Mouse (Mus musculus): ENCODE measurements around the gene Prdm11. TPM values are rescaled to one million over a fixed set of nuclear protein-coding genes. Genes with fewer than 3 reads are reported as not detected.
A peak's percentile ranks its signal among the peaks of the same experiment; 100 is the strongest.

The Prdm11 gene
- polyA plus RNA-seq, 1 experiment from 2014 or later = 3.2 TPM

DNA sequence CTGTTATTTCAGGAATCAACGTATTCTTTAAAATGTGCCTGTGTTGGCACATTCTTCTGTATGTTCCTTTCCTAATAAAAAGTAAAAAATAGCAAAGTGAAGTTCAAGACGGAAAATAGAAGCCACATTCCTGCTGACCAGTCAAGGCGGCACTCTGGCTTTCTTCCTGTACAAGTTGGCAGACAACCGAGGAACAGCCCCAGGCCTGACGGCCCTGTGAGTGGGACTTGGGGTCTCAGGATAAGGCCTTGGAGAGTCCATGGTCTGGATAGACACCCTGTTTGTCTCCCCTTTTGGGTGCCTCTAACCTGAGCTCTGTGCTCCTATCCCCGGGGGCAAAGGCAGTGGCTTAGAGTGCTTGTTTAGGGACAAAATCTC lies 30.6 kb upstream of the Prdm11 start:
- WGBS = 79% methylated on average over 6 of the region's 6 CpGs
- H3K9me3 ChIP-seq (replicated peaks) = no peaks in the 10 kb centered on the region

DNA sequence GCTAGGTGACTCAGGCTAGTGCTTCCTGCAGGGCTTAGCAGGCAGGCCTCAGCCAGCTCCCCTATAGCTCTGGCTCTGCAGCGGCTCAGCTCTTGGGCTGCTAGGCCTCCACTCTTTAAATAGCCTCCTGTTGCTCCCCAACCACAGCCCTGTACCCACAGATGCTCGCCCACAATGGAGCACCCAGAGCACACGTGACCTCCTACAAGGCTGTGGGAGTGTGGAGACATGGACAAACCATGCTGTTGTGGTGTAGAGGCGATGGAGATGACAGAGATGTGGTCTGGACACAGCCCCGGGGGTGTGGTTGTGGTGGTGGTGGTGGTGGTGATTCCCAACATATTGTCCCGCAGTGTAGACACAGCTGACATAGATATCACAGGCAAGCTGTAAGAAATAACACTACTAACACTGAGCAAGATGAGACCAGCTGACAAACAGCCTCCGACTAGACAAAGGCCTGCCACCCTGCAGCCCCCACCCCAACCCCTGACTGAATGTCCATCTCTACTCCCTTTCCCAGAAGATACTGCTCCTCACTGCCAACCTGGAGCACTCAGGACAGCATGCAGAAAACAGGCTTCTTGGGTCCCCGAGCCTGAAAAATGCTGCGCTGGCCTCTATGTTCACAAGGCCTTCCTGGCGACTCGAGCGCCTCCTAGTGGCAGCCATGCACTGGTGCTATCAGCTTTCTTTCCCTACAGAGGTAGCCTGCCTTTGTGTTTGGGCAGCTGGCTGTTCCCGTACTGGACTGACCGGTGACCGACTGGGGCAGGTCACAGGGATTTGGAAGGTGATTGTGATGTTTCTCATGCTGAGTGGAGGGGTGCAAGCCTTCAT lies 30.0 kb upstream of the Prdm11 start:
- 0 out of 2 replicates have a peak, but pooled peaks have one; percentile 32 for ATAC-seq (ENCODE audit: low FRiP score)
- Histone ChIP-seq H3K4me1 (0 out of 2 replicates have a peak, but pooled peaks cover 5% of the 10 kb centered on the region), H3K9me3 (replicated peaks) (no peaks in the 10 kb centered on the region), H3K27ac (replicated peaks) (no peak overlapping the region), H3K9ac (replicated peaks) (no peak overlapping the region), H3K27me3 (replicated peaks) (no peaks in the 10 kb centered on the region), H3K4me3 (replicated peaks) (no peak overlapping the region), H3K4me2 (no peak overlapping the region), H3K36me3 (no peaks in the 10 kb centered on the region)
- 45% methylated on average over 15 of the region's 15 CpGs for WGBS

More for the DNA sequence above, 30.6 kb upstream of the Prdm11 start:
- Histone ChIP-seq H3K4me3 (replicated peaks) (no peak overlapping the region), H3K4me2 (no peak overlapping the region), H3K27me3 (replicated peaks) (no peaks in the 10 kb centered on the region), H3K9ac (replicated peaks) (no peak overlapping the region), H3K27ac (replicated peaks) (no peak overlapping the region), H3K36me3 (no peaks in the 10 kb centered on the region), H3K4me1 (0 out of 2 replicates have a peak, but pooled peaks cover 5% of the 10 kb centered on the region)
- ATAC-seq (ENCODE audit: low FRiP score) = no peak

DNA sequence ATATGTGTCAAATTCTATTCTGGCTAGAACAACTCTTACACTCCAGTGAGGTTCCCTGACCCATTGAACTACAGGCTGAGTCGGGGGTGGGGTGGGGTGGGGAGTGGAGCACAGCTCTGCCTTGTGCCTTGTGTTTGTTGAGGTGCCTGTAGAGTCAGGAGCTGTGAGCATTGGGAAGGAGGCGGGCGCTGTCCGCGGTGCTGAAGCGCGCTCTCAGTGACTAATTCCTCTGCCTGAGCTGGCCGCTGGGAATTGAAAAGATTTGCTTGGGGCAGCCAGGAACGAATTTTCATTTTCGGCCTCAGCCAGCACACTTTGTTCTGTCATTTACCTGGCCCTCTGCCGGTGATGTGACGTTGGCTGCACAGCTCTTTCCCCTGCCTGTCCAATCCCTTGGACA lies 25.7 kb upstream of the Prdm11 start:
- ATAC-seq (ENCODE audit: low FRiP score) = no peak
- Histone ChIP-seq H3K27ac (replicated peaks) (no peak overlapping the region), H3K27me3 (replicated peaks) (peaks cover 4% of the 10 kb centered on the region; the same call in 1 of the 2 replicates), H3K36me3 (no peaks in the 10 kb centered on the region), H3K9ac (replicated peaks) (no peak overlapping the region), H3K4me2 (no peak overlapping the region), H3K4me1 (0 out of 2 replicates have a peak, but pooled peaks cover 5% of the 10 kb centered on the region), H3K9me3 (replicated peaks) (no peaks in the 10 kb centered on the region), H3K4me3 (replicated peaks) (no peak overlapping the region)
- 5% methylated on average over 12 of the region's 12 CpGs for WGBS

DNA sequence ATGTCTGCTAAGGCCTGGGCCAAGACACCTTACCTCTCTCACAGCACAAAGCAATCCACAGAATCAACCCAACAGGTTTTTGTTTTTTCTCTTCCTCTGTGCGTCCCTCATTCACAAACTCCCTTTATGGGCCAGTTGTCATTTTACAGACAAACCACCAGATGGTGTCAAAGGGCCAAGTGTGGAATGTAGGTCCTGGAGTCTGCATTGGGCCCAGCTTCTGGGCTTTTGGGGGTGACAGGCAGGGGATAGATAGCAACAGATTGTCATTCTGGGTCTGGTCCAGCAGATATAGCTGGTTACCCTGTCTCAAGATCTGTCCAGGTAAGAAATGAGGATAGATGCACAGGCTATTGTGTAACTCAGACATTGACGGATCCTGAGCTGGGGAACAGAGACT lies 23.0 kb upstream of the Prdm11 start:
- ATAC-seq (ENCODE audit: low FRiP score) = peak; percentile 45; the same call in 1 of the 2 replicates
- Histone ChIP-seq H3K9me3 (replicated peaks) (no peaks in the 10 kb centered on the region), H3K4me3 (replicated peaks) (no peak overlapping the region), H3K4me1 (0 out of 2 replicates have a peak, but pooled peaks cover 5% of the 10 kb centered on the region), H3K9ac (replicated peaks) (no peak overlapping the region), H3K36me3 (no peaks in the 10 kb centered on the region), H3K27me3 (replicated peaks) (peaks cover 4% of the 10 kb centered on the region; the same call in 1 of the 2 replicates), H3K4me2 (no peak overlapping the region), H3K27ac (replicated peaks) (no peak overlapping the region)
- 28% methylated on average over 2 of the region's 2 CpGs for WGBS

DNA sequence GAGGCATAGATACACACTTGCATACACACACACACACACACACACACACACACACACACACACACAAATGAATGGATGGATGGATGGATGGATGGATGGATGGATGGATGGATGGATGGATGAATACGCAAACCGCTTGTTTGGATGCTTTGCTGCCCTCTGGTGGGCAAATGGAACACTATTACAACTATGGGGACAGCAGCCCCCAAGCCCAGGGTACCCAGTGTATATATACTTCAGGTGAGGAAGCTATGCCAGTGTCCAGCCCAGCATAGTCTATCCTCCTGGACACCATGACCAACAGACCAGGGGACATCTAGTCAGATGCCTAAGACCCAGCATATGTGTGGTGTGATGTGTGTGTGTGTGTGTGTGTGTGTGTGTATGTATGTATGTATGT lies 17.4 kb upstream of the Prdm11 start:
- no peaks in the 10 kb centered on the region for H3K27me3 ChIP-seq (replicated peaks)
- H3K4me1 ChIP-seq = no peaks in the 10 kb centered on the region
- no peak for ATAC-seq (ENCODE audit: low FRiP score)
- no peaks in the 10 kb centered on the region for H3K9me3 ChIP-seq (replicated peaks)
- no peak overlapping the region for H3K27ac ChIP-seq (replicated peaks)
- H3K36me3 ChIP-seq = no peaks in the 10 kb centered on the region
- H3K9ac ChIP-seq (replicated peaks) = no peak overlapping the region
- 0% methylated on average over 2 of the region's 2 CpGs for WGBS
- no peak overlapping the region for H3K4me2 ChIP-seq
- H3K4me3 ChIP-seq (replicated peaks) = no peak overlapping the region

DNA sequence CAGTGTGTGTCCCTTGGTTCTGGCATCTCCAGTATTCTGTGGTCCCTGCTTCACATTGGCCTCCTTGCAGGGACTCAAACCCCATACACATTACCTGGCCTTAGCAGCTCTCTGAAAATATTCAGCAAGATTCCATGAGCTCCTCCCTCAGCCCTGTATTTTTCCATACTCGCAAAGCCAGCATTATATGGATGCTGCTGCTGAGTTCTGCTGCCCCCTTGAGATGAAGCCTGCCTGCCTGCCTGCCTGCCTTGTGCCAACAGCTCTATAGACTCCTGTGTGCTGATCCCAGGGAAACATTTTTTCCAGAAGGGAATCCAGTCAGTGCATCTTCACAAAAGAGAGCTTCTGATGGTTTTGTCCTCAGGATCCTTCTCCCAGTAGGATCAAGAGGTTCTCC lies 5.9 kb upstream of the Prdm11 start:
- Histone ChIP-seq H3K4me3 (replicated peaks) (no peak overlapping the region), H3K27ac (replicated peaks) (no peak overlapping the region), H3K36me3 (no peaks in the 10 kb centered on the region), H3K27me3 (replicated peaks) (no peaks in the 10 kb centered on the region), H3K9ac (replicated peaks) (no peak overlapping the region), H3K4me2 (no peak overlapping the region), H3K9me3 (replicated peaks) (no peaks in the 10 kb centered on the region), H3K4me1 (peaks cover under 1% of the 10 kb centered on the region; the same call in 1 of the 2 replicates)
- WGBS = 29% methylated on average over 1 of the region's 1 CpGs
- no peak for ATAC-seq (ENCODE audit: low FRiP score)

DNA sequence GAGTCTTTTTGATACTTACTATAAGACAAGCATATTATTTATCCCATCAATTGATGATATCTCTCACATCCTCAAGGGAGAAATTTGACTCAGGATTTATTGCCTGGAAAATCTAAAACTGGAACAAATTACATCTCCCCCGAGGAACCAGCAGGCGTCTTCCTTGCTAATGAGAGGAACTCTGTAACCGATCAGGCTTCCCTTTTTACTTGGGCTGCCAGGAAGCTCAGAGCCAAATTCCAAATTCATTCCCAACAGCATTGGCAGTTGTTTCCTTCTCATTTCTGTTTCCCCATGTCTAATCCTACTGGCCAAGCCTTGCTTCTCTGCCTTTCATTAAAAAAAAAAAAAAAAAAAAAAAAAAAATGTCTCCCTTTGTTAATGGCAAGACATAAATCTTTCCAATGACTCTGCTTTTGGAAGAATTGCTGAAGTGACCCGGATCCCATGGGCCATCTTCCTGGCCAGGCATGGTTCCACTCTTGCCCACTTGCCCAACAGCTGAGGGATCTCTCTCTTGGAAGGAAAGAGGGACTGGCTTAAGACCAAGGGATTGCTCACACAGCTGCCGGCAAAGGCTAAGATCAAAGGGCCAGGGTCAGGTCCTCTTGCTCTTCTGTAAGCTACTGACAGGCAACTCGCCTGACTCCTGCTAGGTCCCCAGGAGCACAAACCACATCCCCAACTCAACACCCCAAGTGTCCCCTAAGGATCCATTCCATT lies 2.8 kb upstream of the Prdm11 start:
- H3K27ac ChIP-seq (replicated peaks) = no peak overlapping the region
- H3K4me3 ChIP-seq (replicated peaks) = no peak overlapping the region
- no peaks in the 10 kb centered on the region for H3K36me3 ChIP-seq
- WGBS = 24% methylated on average over 6 of the region's 6 CpGs
- H3K4me2 ChIP-seq = no peak overlapping the region
- H3K4me1 ChIP-seq = peaks cover 24% of the 10 kb centered on the region
- no peak overlapping the region for H3K9ac ChIP-seq (replicated peaks)
- no peaks in the 10 kb centered on the region for H3K27me3 ChIP-seq (replicated peaks)
- no peaks in the 10 kb centered on the region for H3K9me3 ChIP-seq (replicated peaks)
- ATAC-seq (ENCODE audit: low FRiP score) = no peak

DNA sequence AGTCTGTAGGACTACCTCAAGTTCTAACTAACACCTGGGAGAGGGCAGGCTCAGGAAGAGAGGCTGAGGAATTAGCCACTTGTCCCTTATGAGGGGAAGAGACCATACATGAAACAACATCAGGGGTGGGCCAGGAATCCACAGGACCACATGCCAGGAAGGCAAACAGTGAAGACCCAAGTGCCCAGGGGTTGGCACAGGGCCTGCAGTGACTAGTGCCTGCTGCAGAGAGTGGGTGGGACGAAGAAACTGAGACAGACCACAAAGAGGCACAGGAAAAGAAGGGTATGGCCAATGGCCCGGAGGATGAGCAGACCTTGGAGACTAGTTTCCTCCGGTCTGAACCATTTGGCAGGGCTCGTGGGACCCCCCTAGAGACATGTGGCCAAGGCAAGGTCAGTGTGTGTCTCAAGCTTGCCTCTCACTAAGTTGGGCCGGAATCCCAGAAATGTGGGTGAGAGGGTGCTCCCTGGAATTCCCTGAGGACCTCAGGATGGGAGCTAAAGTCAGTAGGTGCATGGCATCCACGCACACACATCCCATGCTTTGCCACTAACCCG lies 1.6 kb upstream of the Prdm11 start:
- no peaks in the 10 kb centered on the region for H3K27me3 ChIP-seq (replicated peaks)
- no peak overlapping the region for H3K9ac ChIP-seq (replicated peaks)
- H3K4me3 ChIP-seq (replicated peaks) = no peak overlapping the region
- H3K27ac ChIP-seq (replicated peaks) = no peak overlapping the region
- no peak for ATAC-seq (ENCODE audit: low FRiP score)
- H3K4me2 ChIP-seq = no peak overlapping the region
- no peaks in the 10 kb centered on the region for H3K9me3 ChIP-seq (replicated peaks)
- H3K36me3 ChIP-seq = no peaks in the 10 kb centered on the region
- peaks cover 26% of the 10 kb centered on the region for H3K4me1 ChIP-seq
- 81% methylated on average over 7 of the region's 7 CpGs for WGBS

DNA sequence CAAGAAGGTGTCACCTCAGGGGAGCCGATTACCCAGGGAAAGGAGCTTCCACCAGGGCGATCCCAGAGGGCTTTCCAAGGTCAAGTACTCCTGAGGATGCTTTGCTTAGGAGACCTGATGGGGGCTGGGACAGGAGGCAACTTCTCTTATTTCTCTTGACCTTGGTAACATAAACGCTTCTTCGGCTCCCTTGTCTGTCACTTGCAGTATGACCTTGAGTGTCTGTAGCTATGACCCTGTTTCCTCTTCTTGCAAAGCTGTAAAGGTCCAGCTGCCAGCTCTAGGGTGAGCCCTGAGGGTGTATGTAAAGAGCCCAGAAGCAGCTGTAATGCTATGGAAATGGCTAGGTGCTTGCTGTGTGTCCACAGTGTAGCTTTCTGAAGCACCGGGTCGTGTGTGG lies 1.1 kb upstream of the Prdm11 start:
- 82% methylated on average over 6 of the region's 6 CpGs for WGBS
- Histone ChIP-seq H3K27ac (replicated peaks) (no peak overlapping the region), H3K4me3 (replicated peaks) (no peak overlapping the region; the same call in 1 of the 2 replicates), H3K27me3 (replicated peaks) (no peaks in the 10 kb centered on the region), H3K9ac (replicated peaks) (no peak overlapping the region), H3K36me3 (no peaks in the 10 kb centered on the region), H3K4me1 (peaks cover 26% of the 10 kb centered on the region), H3K4me2 (peak overlapping the region; percentile 72; the same call in 1 of the 2 replicates), H3K9me3 (replicated peaks) (no peaks in the 10 kb centered on the region)
- no peak for ATAC-seq (ENCODE audit: low FRiP score)

DNA sequence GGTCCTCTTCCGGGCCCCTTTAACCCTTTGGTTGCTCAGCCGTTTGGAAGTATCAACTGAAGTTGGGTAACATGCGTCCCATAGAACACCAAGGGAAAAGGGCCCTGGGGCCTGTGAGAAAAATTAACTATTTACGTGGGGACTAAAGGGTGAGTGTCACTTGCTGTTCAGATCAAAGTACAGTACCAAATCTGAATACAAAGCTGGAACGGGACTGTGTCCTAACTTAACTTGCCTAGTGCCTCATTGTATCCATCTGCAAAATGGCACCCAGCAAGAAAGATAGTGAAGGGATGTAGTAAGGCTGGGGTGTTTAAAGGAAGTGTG lies 505 bp upstream of the Prdm11 start:
- Histone ChIP-seq H3K27ac (replicated peaks) (peak overlapping the region; percentile 94), H3K4me1 (peaks cover 32% of the 10 kb centered on the region)
- 18% methylated on average over 5 of the region's 5 CpGs for WGBS

DNA sequence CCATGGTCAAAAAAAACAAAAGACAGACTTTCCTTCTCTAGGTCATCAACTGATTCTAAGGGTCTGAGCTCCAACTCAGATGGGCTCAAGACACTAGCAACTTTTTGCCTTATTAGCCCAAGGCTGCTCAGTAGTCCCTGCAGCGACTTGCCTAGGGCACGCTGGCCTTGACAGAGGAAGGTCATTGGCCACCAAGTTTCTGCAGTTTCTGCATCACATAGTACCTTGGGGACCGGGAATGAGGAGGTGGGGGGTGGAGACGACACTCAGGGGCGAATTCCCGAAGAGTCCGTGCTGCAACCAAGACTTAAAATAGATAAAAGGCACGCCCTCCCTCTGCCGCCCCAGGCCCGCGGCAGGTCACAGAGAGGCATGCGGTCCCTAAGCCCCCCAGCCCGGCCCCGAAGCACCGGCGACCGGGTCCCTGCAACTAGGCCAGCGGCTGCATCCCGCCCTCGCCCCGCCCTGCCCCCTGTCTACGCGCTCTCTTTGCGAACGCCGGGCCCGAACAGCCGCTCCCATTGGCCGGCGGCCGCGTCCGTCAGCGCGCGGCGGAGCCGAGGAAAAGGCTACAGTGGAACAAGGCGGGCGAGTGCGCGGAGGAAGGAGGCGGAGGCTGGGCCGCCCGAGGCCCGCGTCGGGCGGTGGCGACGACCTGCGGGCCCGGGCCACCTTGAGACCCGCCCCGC lies 694 bp downstream of the Prdm11 start:
- no peaks in the 10 kb centered on the region for H3K36me3 ChIP-seq
- under 1% methylated on average over 52 of the region's 55 CpGs for WGBS
- peak overlapping the region; percentile 94 for H3K27ac ChIP-seq (replicated peaks)
- peak overlapping the region; percentile 87 for H3K9ac ChIP-seq (replicated peaks)
- no peaks in the 10 kb centered on the region for H3K9me3 ChIP-seq (replicated peaks)
- ATAC-seq (ENCODE audit: low FRiP score) = peak; percentile 98
- H3K4me2 ChIP-seq = peak overlapping the region; percentile 72
- H3K27me3 ChIP-seq (replicated peaks) = no peaks in the 10 kb centered on the region
- H3K4me3 ChIP-seq (replicated peaks) = peak overlapping the region; percentile 72
- H3K4me1 ChIP-seq = peaks cover 38% of the 10 kb centered on the region

More for the DNA sequence above, 505 bp upstream of the Prdm11 start:
- peak overlapping the region; percentile 72 for H3K4me2 ChIP-seq
- no peaks in the 10 kb centered on the region for H3K27me3 ChIP-seq (replicated peaks)
- peak overlapping the region; percentile 72 for H3K4me3 ChIP-seq (replicated peaks)
- ATAC-seq (ENCODE audit: low FRiP score) = no peak
- no peaks in the 10 kb centered on the region for H3K36me3 ChIP-seq
- H3K9ac ChIP-seq (replicated peaks) = peak overlapping the region; percentile 87
- H3K9me3 ChIP-seq (replicated peaks) = no peaks in the 10 kb centered on the region

Measured in neural tube, embryonic 15.5 days (tissue).